Mouse (Mus musculus) forebrain, embryonic 13.5 days (tissue): ENCODE results near the gene Fbxo44. TPM values are rescaled to one million over a fixed set of nuclear protein-coding genes. Genes with fewer than 3 reads are reported as not detected.
A peak's percentile ranks its signal among the peaks of the same experiment; 100 is the strongest.

ENCODE experiments used
- ATAC-seq: fragments of 200-750 bp; cut with Nextera tagmentation; 2 replicates; pipeline ENCODE4 v1.8.0; 2017
- H3K27ac ChIP-seq: fragments of 300-500 bp; sonication (generic); 2 replicates; pipeline ENCODE4 v1.5.1; 2015; ENCODE audit warnings: inconsistent platforms, mild to moderate bottlenecking, moderate library complexity
- H3K27me3 ChIP-seq: fragments of 300-500 bp; sonication (generic); 2 replicates; pipeline ENCODE4 v1.6.1; 2015; ENCODE audit warnings: mild to moderate bottlenecking, inconsistent platforms
- H3K36me3 ChIP-seq: fragments of 300-500 bp; sonication (generic); 2 replicates; pipeline ENCODE4 v1.6.1; 2015; ENCODE audit warnings: mild to moderate bottlenecking, inconsistent platforms; ENCODE audit not compliant: poor library complexity, severe bottlenecking
- H3K4me1 ChIP-seq: fragments of 300-500 bp; sonication (generic); 2 replicates; pipeline ENCODE4 v1.6.1; 2015; ENCODE audit warnings: inconsistent platforms
- H3K4me2 ChIP-seq: fragments of 300-500 bp; sonication (generic); 2 replicates; pipeline ENCODE4 v1.6.1; 2015; ENCODE audit warnings: inconsistent platforms, mild to moderate bottlenecking, moderate library complexity
- H3K4me3 ChIP-seq: fragments of 300-500 bp; sonication (generic); 2 replicates; pipeline ENCODE4 v1.5.1; 2015; ENCODE audit warnings: mild to moderate bottlenecking, inconsistent platforms
- H3K9ac ChIP-seq: fragments of 300-500 bp; sonication (generic); 2 replicates; pipeline ENCODE4 v1.6.1; 2015; ENCODE audit warnings: mild to moderate bottlenecking, inconsistent platforms
- H3K9me3 ChIP-seq: fragments of 300-500 bp; sonication (generic); replicated peaks from 2 replicates; pipeline ENCODE4 v1.6.1; 2016; ENCODE audit warnings: inconsistent platforms
- WGBS: fragments of 180-500 bp; shearing (Covaris S2); methylation state at CpG from one replicate; pipeline ENCODE4 v1.1.7; 2015; 5-methylcytosine and 5-hydroxymethylcytosine counted together
- microRNA-seq: library from miRNA; unstranded; fragments of <30 nt; microRNA quantifications from one replicate; pipeline ENCODE4, GENCODE M21; 2016
- polyA plus RNA-seq: library from polyadenylated mRNA; unstranded; fragments of >200 nt; fragmentation: Nextera tagmentation; extraction: Ambion mirVana; gene quantifications from 2 replicates; pipeline ENCODE4 v1.2.1, GENCODE M21; 2015

Gene Fbxo44
- polyA plus RNA-seq, 1 experiment from 2014 or later: 62.4 TPM

- peak overlapping the region; percentile 70 for H3K27ac ChIP-seq
- H3K36me3 ChIP-seq: peaks cover 35% of the 10 kb centered on the region
Observed at GRCm38 (mm10) chr4:148107621-148108291, 52.5 kb downstream of the Fbxo44 start.

GRCm38 (mm10) chr4:148104146-148104545 lies 56.1 kb downstream of the Fbxo44 start:
- Histone ChIP-seq H3K4me1 (peaks cover 20% of the 10 kb centered on the region), H3K4me3 (no peak overlapping the region), H3K27me3 (no peaks in the 10 kb centered on the region), H3K4me2 (no peak overlapping the region), H3K27ac (no peak overlapping the region), H3K9me3 (no peaks in the 10 kb centered on the region), H3K36me3 (peaks cover 38% of the 10 kb centered on the region), H3K9ac (no peak overlapping the region)
- WGBS: 87% methylated on average over 3 of the region's 3 CpGs
- no peak for ATAC-seq

More at GRCm38 (mm10) chr4:148107621-148108291, 52.5 kb downstream of the Fbxo44 start:
- Histone ChIP-seq H3K4me1 (peaks cover 9% of the 10 kb centered on the region; the same call in 1 of the 2 replicates), H3K4me3 (no peak overlapping the region), H3K9ac (0 out of 2 replicates have a peak overlapping the region, but pooled peaks have one; percentile 27), H3K27me3 (no peaks in the 10 kb centered on the region), H3K9me3 (no peaks in the 10 kb centered on the region), H3K4me2 (no peak overlapping the region)
- peak; percentile 72 for ATAC-seq
- WGBS: 73% methylated on average over 22 of the region's 22 CpGs

Small RNAs within 50 kb of the gene (microRNA-seq; reads per million reads assigned to microRNA genes)
- gene Mir7022: not detected

Other genes with a start within 250 kb of the Fbxo44 start
- gene Plod1, start 223.7 kb downstream of the Fbxo44 start, polyA plus RNA-seq: 14.0 and 15.0 TPM in 2 replicates
- gene 2510039O18Rik, start 219.6 kb downstream of the Fbxo44 start, polyA plus RNA-seq: 9.0 and 10.2 TPM in 2 replicates
- not detected in 2 replicates for gene Nppb, start 174.7 kb downstream of the Fbxo44 start, polyA plus RNA-seq
- gene Nppa, start 159.8 kb downstream of the Fbxo44 start, polyA plus RNA-seq: 0.79 and 2.4 TPM in 2 replicates
- 21.6 and 24.8 TPM in 2 replicates for gene Clcn6, start 121.7 kb downstream of the Fbxo44 start, polyA plus RNA-seq
- 15.9 and 18.2 TPM in 2 replicates for gene Mthfr, start 121.4 kb downstream of the Fbxo44 start, polyA plus RNA-seq
- 6.9 and 8.3 TPM in 2 replicates for gene Agtrap, start 72.5 kb downstream of the Fbxo44 start, polyA plus RNA-seq
- 96.6 and 107 TPM in 2 replicates for gene Mad2l2, start 30.1 kb downstream of the Fbxo44 start, polyA plus RNA-seq
- 11.7 and 12.5 TPM in 2 replicates for gene Draxin, start 29.8 kb downstream of the Fbxo44 start, polyA plus RNA-seq
- gene Fbxo6, start 8.3 kb downstream of the Fbxo44 start, polyA plus RNA-seq: 14.2 and 16.7 TPM in 2 replicates
- gene Fbxo2, start 139 bp upstream of the Fbxo44 start, polyA plus RNA-seq: 1.0 TPM in 2 replicates
- 6.3 and 6.5 TPM in 2 replicates for gene Disp3, start 127.5 kb upstream of the Fbxo44 start, polyA plus RNA-seq